Mouse (Mus musculus) liver, adult 2 months (tissue): Measurements from ENCODE around the gene Ndufs8. TPM values are rescaled to one million over a fixed set of nuclear protein-coding genes. Genes with fewer than 3 reads are reported as not detected.

Experiments used
- DNase-seq: peaks from one replicate; pipeline ENCODE4 v3.0.0-alpha.2; 2011; ENCODE audit warnings: low read depth, low spot score; ENCODE audit errors: extremely low read depth
- H3K27ac ChIP-seq: fragments of 200-500 bp; replicated peaks from 2 replicates; pipeline ENCODE4 v1.5.1; 2012; ENCODE audit warnings: low read depth, mild to moderate bottlenecking, control low read depth, inconsistent platforms, low read length; ENCODE audit not compliant: insufficient read depth
- H3K27me3 ChIP-seq: fragments of 200-500 bp; 2 replicates; pipeline ENCODE4 v1.6.1; 2012; ENCODE audit warnings: mild to moderate bottlenecking, moderate library complexity, low read length, inconsistent platforms; ENCODE audit not compliant: control insufficient read depth, insufficient read depth
- H3K36me3 ChIP-seq: fragments of 200-500 bp; 2 replicates; pipeline ENCODE4 v1.6.1; 2012; ENCODE audit warnings: low read length, inconsistent platforms; ENCODE audit not compliant: control insufficient read depth, insufficient read depth
- H3K4me1 ChIP-seq: fragments of 200-500 bp; 2 replicates; pipeline ENCODE4 v1.6.1; 2011; ENCODE audit warnings: low read length; ENCODE audit not compliant: control insufficient read depth, insufficient read depth
- H3K4me3 ChIP-seq: fragments of 200-500 bp; 2 replicates; pipeline ENCODE4 v1.5.1; 2011; ENCODE audit warnings: low read depth, mild to moderate bottlenecking, control low read depth, low read length, moderate library complexity; ENCODE audit not compliant: insufficient read depth
- H3K79me2 ChIP-seq: fragments of 200-500 bp; 2 replicates; pipeline ENCODE4 v1.6.1; 2012; ENCODE audit warnings: inconsistent platforms, mild to moderate bottlenecking, low read length, moderate library complexity; ENCODE audit not compliant: control insufficient read depth, insufficient read depth
- H3K9ac ChIP-seq: fragments of 200-500 bp; 2 replicates; pipeline ENCODE4 v1.6.1; 2012; ENCODE audit warnings: low read depth, mild to moderate bottlenecking, control low read depth, inconsistent platforms, low read length
- CTCF ChIP-seq: fragments of 200-500 bp; IDR thresholded peaks from 2 replicates; pipeline ENCODE4 v1.5.1; 2011; ENCODE audit warnings: low read depth, low read length, control low read depth
- POLR2A ChIP-seq: fragments of 200-500 bp; IDR thresholded peaks from 2 replicates; pipeline ENCODE4 v1.6.1; 2011; ENCODE audit warnings: low read length, control low read depth; ENCODE audit not compliant: insufficient read depth; ENCODE audit errors: extremely low read depth
- WGBS: fragments of 180-500 bp; shearing (Covaris S2); methylation state at CpG from one replicate; pipeline ENCODE4 v1.1.7; 2018; 5-methylcytosine and 5-hydroxymethylcytosine counted together
- polyA plus RNA-seq: library from polyadenylated mRNA; depleted of rRNA; stranded (reverse); fragments of >200 nt; gene quantifications from 2 replicates; pipeline ENCODE4 v1.2.3, GENCODE M21; 2012
- total RNA-seq: library from RNA; depleted of rRNA; stranded (reverse); fragments of >200 nt; gene quantifications from 2 replicates; pipeline ENCODE4 v1.2.3, GENCODE M21; 2014

Gene Ndufs8
- total and polyA plus RNA-seq, 2 experiments: 213 to 266 TPM

DNA sequence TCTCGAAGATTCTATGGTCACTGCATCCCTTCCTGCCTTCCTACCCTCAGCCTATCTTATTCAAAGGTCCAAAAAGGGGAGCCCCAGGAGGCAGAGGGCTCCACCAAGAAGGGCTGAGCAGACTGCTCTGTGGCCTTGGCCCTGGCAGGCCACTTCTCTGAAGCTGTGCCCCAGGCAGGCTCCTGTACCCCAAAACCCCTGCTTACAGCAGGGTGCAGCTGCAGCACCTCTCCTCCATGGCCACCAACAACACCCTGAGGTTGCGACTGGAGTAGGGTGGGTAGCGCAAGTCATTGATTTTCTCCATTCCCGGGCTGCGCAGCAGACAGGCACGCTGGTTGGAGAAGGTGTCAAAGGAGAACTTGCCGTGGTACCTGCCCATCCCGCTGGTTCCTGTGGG lies 1.1 kb upstream of the Ndufs8 start:
- H3K9ac ChIP-seq: peak overlapping the region; percentile 70; the same call in 1 of the 2 replicates
- 0 out of 2 replicates have a peak overlapping the region, but pooled peaks have one; percentile 73 for H3K27ac ChIP-seq
- H3K4me3 ChIP-seq: peak overlapping the region; percentile 55; the same call in 1 of the 2 replicates
- DNase-seq: no peak
- 75% methylated on average over 8 of the region's 8 CpGs for WGBS
- no peaks in the 10 kb centered on the region for H3K79me2 ChIP-seq
- peaks cover 11% of the 10 kb centered on the region for H3K4me1 ChIP-seq
- no peak for TF ChIP-seq POLR2A
- TF ChIP-seq CTCF: no peak
- H3K36me3 ChIP-seq: no peaks in the 10 kb centered on the region
- H3K27me3 ChIP-seq: no peaks in the 10 kb centered on the region

DNA sequence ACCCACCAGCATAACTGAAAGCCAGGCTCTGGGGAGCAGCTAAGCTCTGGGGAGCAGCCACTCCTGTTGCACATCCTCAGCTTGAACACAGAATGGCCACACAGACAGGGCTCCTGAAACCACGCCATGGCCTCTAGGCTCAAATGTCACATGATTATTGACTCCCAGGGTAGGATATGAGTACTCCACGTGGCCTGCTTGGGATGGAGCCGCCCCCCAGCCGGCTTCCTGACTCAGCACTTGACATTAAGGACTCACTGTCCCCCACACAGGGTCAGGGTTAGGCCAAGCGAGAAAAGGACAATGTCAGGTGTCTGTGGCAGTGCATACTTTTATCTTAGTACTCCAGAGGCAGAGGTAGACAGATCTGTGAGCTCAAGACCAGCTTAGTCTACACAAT lies 2.4 kb downstream of the Ndufs8 start:
- H3K4me3 ChIP-seq: no peak overlapping the region
- no peaks in the 10 kb centered on the region; the same call in 1 of the 2 replicates for H3K79me2 ChIP-seq
- no peak for DNase-seq
- peaks cover 23% of the 10 kb centered on the region for H3K4me1 ChIP-seq
- H3K27ac ChIP-seq: no peak overlapping the region
- no peaks in the 10 kb centered on the region for H3K27me3 ChIP-seq
- TF ChIP-seq POLR2A: no peak
- no peak for TF ChIP-seq CTCF
- 22% methylated on average over 5 of the region's 5 CpGs for WGBS
- no peaks in the 10 kb centered on the region for H3K36me3 ChIP-seq
- H3K9ac ChIP-seq: no peak overlapping the region

DNA sequence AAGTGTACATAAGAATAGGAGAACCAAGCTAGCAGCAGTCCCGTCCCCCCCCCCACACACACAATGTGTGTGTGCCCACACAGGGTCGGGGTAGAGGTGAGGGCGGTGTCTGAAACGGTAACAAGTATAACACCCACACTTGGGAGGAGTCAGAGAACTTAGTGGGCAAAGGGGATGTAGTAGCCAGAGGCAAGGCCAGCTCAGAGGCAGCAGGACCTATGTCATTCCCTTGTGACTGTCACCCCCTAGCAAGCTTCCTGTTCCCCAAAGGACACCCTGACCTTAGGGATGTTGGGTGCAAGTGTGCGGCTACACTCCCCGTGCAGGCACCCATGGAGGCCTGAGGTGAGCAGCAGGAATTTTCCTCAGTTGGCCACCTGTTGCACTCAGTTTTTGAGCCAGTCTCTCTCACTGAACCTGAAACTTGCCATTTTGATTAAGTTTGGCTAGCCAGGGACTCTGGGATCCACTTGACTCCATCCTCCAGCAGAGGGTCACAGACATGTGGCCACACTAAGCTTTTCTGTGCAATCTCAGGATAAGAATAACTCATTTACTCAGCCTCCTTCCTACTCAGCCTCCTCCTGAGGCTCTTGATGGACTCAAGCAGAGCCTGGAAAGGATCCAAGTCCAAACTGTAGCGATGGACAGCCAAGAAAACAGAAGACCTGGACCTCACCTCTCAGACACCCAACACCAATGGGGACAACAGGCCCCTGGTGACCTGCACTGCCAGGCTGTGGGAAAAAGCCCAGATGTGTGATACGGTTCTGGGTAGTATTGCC lies 4.5 kb downstream of the Ndufs8 start:
- Histone ChIP-seq H3K4me1 (peaks cover 20% of the 10 kb centered on the region), H3K9ac (no peak overlapping the region), H3K79me2 (peaks cover 4% of the 10 kb centered on the region; the same call in 1 of the 2 replicates), H3K4me3 (no peak overlapping the region), H3K36me3 (no peaks in the 10 kb centered on the region), H3K27ac (peak overlapping the region; percentile 67), H3K27me3 (no peaks in the 10 kb centered on the region)
- TF ChIP-seq CTCF (no peak), POLR2A (no peak)
- DNase-seq: peak; percentile 43
- 44% methylated on average over 8 of the region's 8 CpGs for WGBS

GRCm38 (mm10) chr19:3906795-3907786 lies 5.5 kb downstream of the Ndufs8 start, which contains the start of gene Tcirg1:
Tcirg1 (minus strand) TSS chr19:3907133.
- peaks cover 20% of the 10 kb centered on the region for H3K4me1 ChIP-seq
- TF ChIP-seq POLR2A (peak; percentile 88), CTCF (peak; percentile 4; the same call in 1 of the 2 replicates)
- WGBS: 2% methylated on average over 36 of the region's 36 CpGs
- DNase-seq: peak; percentile 84
- H3K27ac ChIP-seq: peak within 1 kb of the TSS; percentile 76
- no peaks in the 10 kb centered on the region for H3K27me3 ChIP-seq
- peak within 1 kb of the TSS; percentile 89 for H3K9ac ChIP-seq
- peaks cover 3% of the 10 kb centered on the region; the same call in 1 of the 2 replicates for H3K36me3 ChIP-seq
- peak within 1 kb of the TSS; percentile 88 for H3K4me3 ChIP-seq
- peaks cover 4% of the 10 kb centered on the region; the same call in 1 of the 2 replicates for H3K79me2 ChIP-seq

DNA sequence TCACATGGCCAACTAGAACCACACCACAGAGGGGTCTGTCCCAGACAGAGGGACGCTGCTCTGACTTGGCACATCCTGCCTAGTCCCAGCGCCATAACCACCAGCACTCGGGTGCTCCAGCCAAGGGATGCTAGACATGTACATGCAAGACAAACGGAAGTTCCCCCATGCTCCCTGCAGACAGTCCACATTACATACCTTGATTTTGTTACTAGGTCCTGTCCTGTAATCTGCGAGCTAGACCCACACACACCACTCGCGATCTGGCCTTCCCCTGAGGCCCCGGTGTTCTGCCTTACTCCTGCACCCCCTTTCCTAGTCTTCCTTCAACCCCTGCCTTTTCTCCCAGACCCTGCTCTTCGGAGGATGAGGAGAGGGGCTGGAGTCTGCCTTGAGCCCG lies 6.2 kb downstream of the Ndufs8 start:
- Histone ChIP-seq H3K36me3 (peaks cover 3% of the 10 kb centered on the region; the same call in 1 of the 2 replicates), H3K4me1 (peaks cover 14% of the 10 kb centered on the region), H3K27me3 (no peaks in the 10 kb centered on the region), H3K9ac (peak overlapping the region; percentile 89), H3K27ac (peak overlapping the region; percentile 76), H3K4me3 (peak overlapping the region; percentile 88), H3K79me2 (peaks cover 4% of the 10 kb centered on the region; the same call in 1 of the 2 replicates)
- TF ChIP-seq CTCF: no peak
- TF ChIP-seq POLR2A: no peak
- WGBS: 3% methylated on average over 10 of the region's 10 CpGs
- no peak for DNase-seq
